Mouse (Mus musculus) spleen, adult 12 weeks (tissue): Measurements from ENCODE around the gene Hamp2.

ENCODE experiments used
- DNase-seq: peaks from one replicate; pipeline ENCODE4 v3.0.0; 2022; ENCODE audit warnings: low spot score

The Hamp2 gene

DNA sequence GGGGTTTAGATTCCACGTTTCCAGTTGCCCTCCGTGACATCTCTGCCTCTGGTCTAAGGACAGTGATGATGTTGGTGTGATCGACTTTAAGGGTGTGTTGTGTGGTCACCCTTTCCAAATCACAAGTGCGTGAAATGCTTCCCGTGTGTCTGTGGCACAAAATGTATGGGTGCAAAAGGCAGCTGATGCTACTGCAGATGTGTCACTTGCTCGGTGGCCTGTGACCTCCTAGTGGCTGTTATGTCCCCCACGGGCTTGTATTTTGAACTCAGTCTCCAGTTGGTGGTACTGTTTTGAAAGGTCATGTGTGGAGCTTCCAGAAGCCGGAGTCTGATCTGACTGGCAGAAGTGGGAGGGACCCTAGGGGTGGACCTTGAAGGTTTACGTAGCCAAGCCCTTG lies 32.7 kb downstream of the Hamp2 start:
- no peak for DNase-seq

- no peak for DNase-seq
These were observed 33.8 kb downstream of the Hamp2 start for GRCm38 (mm10) chr7:30890681-30891080.

DNA sequence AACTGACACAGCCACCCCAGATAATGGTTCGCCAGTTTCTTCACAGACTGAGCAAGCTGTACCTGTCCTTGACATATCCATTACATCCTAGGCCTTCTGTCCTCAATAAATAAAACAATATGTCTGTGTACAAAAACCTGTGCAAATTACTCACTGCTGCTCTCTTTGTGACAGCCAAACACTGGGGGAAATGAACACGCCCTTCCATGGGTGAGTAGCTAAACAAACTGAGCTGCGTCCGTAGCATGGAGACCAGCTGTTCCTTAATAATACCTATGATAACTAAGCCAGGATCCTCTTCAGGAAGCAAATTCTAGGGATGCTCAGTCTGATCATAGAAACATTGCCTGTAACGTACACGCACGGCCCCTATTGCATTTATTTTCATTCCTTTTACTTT lies 35.7 kb downstream of the Hamp2 start:
- no peak for DNase-seq

- DNase-seq, result peak; percentile 32
These were observed 36.8 kb downstream of the Hamp2 start for GRCm38 (mm10) chr7:30887568-30888188.

DNA sequence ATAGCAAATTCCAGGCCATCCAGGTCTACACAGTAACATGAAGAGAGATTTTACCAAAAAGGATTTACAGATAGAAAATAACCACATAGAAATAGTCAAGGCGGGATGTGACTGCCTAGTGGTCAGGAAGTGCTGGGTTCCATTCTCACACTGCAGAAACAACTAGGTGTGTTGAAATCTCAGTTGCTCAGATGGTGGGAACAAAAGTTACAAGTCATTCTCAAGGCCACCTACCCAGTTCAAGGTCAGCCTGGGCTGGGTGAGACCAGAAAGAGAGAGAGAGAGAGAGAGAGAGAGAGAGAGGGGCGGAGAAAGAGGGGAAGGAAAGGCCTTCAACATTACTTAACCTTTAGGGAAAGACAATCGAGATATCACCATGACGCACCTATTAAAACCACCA lies 37.6 kb downstream of the Hamp2 start:
- no peak for DNase-seq

DNA sequence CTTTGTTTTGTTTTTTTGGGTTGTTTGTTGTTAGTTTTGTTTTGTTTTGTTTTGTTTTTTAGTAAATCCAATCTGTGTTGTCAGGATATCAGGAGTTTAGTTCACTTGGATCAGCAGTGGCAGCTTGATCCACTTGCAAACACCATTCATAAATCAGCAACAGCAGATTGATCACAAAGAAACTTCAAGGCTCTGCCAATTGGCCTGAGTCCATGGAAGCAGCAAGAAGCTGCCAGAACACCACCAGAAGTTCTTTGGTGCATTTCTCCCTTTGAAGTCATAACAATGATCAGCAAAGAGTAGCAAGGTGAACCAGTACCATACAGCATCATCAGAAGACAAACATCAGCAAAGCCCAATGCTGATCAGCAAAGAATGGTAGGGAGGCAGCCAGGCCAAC lies 40.4 kb downstream of the Hamp2 start:
- DNase-seq, result no peak

DNA sequence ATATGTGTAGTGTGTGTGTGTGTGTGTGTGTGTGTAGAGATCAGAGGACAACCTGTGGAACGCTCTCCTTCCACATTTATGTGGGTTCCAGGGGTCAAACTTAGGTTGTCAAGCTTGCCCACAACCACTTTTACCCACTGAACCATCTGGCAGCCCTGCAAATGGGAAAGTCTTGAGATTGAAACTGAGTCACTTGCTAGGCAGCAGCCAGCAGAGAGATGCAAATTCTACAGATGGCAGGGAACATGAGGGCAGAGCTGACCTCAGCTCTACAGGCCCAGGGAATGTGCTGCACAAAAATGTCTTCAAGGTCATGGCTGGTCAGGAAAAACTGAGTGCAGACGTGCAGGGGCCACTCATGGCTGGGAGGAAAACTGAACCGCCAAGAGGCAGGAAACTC lies 43.1 kb downstream of the Hamp2 start:
- DNase-seq, result no peak

GRCm38 (mm10) chr7:30880176-30880575 lies 44.3 kb downstream of the Hamp2 start, which contains the start of gene Cd22:
Gene Cd22 (minus strand): TSS chr7:30880342.
- DNase-seq, result no peak

- no peak for DNase-seq
These were observed 45.5 kb downstream of the Hamp2 start for GRCm38 (mm10) chr7:30878950-30879349.

DNA sequence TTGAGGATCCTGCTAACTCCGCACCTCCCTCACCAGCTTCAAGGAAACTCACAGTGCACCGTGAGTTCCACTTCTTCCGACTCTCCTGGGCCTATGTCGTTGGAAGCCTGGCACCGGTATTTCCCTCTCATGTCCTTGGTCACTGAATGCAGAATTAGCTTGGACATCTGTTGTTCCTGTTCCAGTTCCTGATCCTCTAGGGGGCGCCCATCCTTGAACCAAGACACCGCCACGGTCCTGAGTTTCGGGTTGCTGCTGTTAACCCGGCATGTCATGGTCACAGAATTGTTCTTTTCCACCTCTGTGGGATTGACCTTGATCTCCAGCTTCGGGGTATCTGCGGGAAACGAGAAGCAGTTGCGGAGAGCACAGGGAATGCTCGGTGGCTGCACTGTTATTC lies 51.4 kb downstream of the Hamp2 start:
- DNase-seq, result peak; percentile 30
